Mouse (Mus musculus) hindbrain, embryonic 16.5 days (tissue): Measurements from ENCODE around the gene Fam129a. TPM values are rescaled to one million over a fixed set of nuclear protein-coding genes. Genes with fewer than 3 reads are reported as not detected.

Experiments
- ATAC-seq: fragments of 200-750 bp; cut with Nextera tagmentation; 2 replicates; pipeline ENCODE4 v1.8.0; 2017; ENCODE audit warnings: moderate TSS enrichment, moderate library complexity
- H3K27ac ChIP-seq: fragments of 300-500 bp; sonication (generic); 2 replicates; pipeline ENCODE4 v1.5.1; 2014; ENCODE audit warnings: low read depth, mild to moderate bottlenecking, control low read depth, low read length, moderate library complexity
- H3K27me3 ChIP-seq: fragments of 300-500 bp; sonication (generic); replicated peaks from 2 replicates; pipeline ENCODE4 v1.6.1; 2014; ENCODE audit warnings: low read length; ENCODE audit not compliant: control insufficient read depth, insufficient read depth
- H3K36me3 ChIP-seq: fragments of 300-500 bp; sonication (generic); 2 replicates; pipeline ENCODE4 v1.6.1; 2014; ENCODE audit warnings: mild to moderate bottlenecking, low read length, moderate library complexity, mixed read lengths; ENCODE audit not compliant: control insufficient read depth, insufficient read depth
- H3K4me1 ChIP-seq: fragments of 300-500 bp; sonication (generic); 2 replicates; pipeline ENCODE4 v1.6.1; 2014; ENCODE audit warnings: low read depth, low read length; ENCODE audit not compliant: control insufficient read depth, insufficient read depth
- H3K4me2 ChIP-seq: fragments of 300-500 bp; sonication (generic); 2 replicates; pipeline ENCODE4 v1.6.1; 2014; ENCODE audit warnings: mild to moderate bottlenecking, low read length, control low read depth, moderate library complexity
- H3K4me3 ChIP-seq: fragments of 300-500 bp; sonication (generic); 2 replicates; pipeline ENCODE4 v1.5.1; 2014; ENCODE audit warnings: mild to moderate bottlenecking, low read length, control low read depth, moderate library complexity
- H3K9ac ChIP-seq: fragments of 300-500 bp; sonication (generic); 2 replicates; pipeline ENCODE4 v1.6.1; 2014; ENCODE audit warnings: low read depth, mild to moderate bottlenecking, control low read depth, low read length, moderate library complexity
- H3K9me3 ChIP-seq: fragments of 300-500 bp; sonication (generic); 2 replicates; pipeline ENCODE4 v1.6.1; 2014; ENCODE audit warnings: mild to moderate bottlenecking, low read length, moderate library complexity; ENCODE audit not compliant: control insufficient read depth
- WGBS: fragments of 180-500 bp; shearing (Covaris S2); extraction: QIAGEN DNeasy Blood & Tissue Kit; methylation state at CpG from one replicate; pipeline ENCODE4 v1.1.7; 2014; 5-methylcytosine and 5-hydroxymethylcytosine counted together
- polyA plus RNA-seq: library from polyadenylated mRNA; unstranded; fragments of >200 nt; fragmentation: Nextera tagmentation; extraction: Ambion mirVana; gene quantifications from 2 replicates; pipeline ENCODE4 v1.2.1, GENCODE M21; 2015

The Fam129a gene
- polyA plus RNA-seq, 1 experiment from 2014 or later, result 0.88 TPM

- Histone ChIP-seq H3K4me3 (no peak overlapping the region), H3K9me3 (no peaks in the 10 kb centered on the region), H3K4me1 (peaks cover 4% of the 10 kb centered on the region; the same call in 1 of the 2 replicates), H3K36me3 (no peaks in the 10 kb centered on the region), H3K9ac (no peak overlapping the region), H3K27me3 (no peaks in the 10 kb centered on the region), H3K4me2 (no peak overlapping the region), H3K27ac (no peak overlapping the region)
- ATAC-seq, result no peak
- WGBS, result 63% methylated on average over 3 of the region's 3 CpGs
Observed at GRCm38 (mm10) chr1:151680971-151681370, 110.0 kb downstream of the Fam129a start.

GRCm38 (mm10) chr1:151682896-151683295, 111.9 kb downstream of the Fam129a start:
- peaks cover 4% of the 10 kb centered on the region for H3K4me1 ChIP-seq
- H3K9ac ChIP-seq, result no peak overlapping the region
- H3K9me3 ChIP-seq, result no peaks in the 10 kb centered on the region
- no peaks in the 10 kb centered on the region for H3K36me3 ChIP-seq
- no peak overlapping the region for H3K4me3 ChIP-seq
- no peak overlapping the region for H3K4me2 ChIP-seq
- H3K27me3 ChIP-seq, result no peaks in the 10 kb centered on the region
- H3K27ac ChIP-seq, result no peak overlapping the region
- no peak for ATAC-seq
- 91% methylated on average over 6 of the region's 6 CpGs for WGBS

DNA sequence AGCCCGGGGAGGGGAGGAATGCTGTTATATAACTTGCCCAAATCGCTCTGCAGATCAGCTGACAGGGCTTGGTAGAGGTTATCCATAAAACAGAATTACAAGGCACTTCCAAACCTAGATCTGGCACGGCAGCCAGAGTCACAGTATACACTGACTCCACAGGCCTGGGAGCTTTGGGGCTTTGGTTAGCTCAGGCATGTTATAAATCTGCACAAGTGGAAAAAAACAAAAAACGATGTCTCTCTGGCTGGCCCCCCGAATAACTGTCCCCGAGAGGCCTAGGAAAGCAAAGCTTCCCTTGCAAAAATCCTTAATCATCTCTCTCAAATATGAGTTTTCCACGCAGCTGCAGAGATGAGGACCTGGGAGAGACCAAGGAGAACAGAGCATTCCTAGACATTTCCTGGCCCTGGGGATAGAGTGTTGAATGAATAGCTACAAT, 113.5 kb downstream of the Fam129a start:
- peaks cover 4% of the 10 kb centered on the region for H3K4me1 ChIP-seq
- H3K9me3 ChIP-seq, result no peaks in the 10 kb centered on the region
- ATAC-seq, result no peak
- no peak overlapping the region for H3K4me3 ChIP-seq
- no peak overlapping the region for H3K9ac ChIP-seq
- no peak overlapping the region for H3K4me2 ChIP-seq
- H3K36me3 ChIP-seq, result no peaks in the 10 kb centered on the region
- WGBS, result 70% methylated on average over 7 of the region's 7 CpGs
- H3K27ac ChIP-seq, result no peak overlapping the region
- H3K27me3 ChIP-seq, result no peaks in the 10 kb centered on the region

GRCm38 (mm10) chr1:151684978-151685377, 114.0 kb downstream of the Fam129a start:
- 0 out of 2 replicates have a peak, but pooled peaks have one; percentile 13 for ATAC-seq
- no peak overlapping the region for H3K4me3 ChIP-seq
- peaks cover 4% of the 10 kb centered on the region for H3K4me1 ChIP-seq
- H3K36me3 ChIP-seq, result no peaks in the 10 kb centered on the region
- H3K9me3 ChIP-seq, result no peaks in the 10 kb centered on the region
- H3K9ac ChIP-seq, result no peak overlapping the region
- no peak overlapping the region for H3K27ac ChIP-seq
- no peak overlapping the region for H3K4me2 ChIP-seq
- H3K27me3 ChIP-seq, result no peaks in the 10 kb centered on the region
- 71% methylated on average over 5 of the region's 5 CpGs for WGBS

DNA sequence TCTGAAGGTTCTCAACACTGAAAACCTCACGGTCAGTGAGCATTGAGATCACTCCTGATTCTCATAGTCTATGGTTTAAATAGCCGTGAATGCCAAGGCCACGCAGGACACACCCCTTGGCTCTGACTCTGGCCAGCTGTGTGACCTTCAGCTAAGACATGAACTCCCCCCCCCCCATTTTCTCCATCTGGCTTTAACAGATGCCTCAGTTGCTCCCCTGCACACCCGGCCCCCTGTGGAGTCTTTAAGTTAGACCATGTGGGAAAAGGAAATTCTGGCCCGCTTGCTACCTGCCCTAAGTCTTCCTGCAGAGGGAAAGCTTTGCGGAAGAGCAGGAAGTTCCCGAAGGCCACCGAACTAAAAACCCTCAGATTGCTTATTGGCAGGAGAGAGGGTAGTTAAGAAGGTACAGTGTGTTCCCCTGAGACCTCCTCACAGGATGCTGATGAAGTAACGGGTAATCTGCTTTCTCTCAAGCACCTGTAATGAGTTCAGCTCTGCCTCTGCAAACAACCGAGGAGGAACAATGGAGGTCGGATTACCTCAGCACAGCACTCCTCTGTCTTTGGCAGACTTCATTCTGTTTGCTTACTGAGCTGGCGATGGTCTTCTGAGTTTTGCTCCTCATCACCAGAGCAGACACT, 114.8 kb downstream of the Fam129a start:
- H3K4me2 ChIP-seq, result no peak overlapping the region
- WGBS, result 15% methylated on average over 12 of the region's 12 CpGs
- peak; percentile 34; the same call in 1 of the 2 replicates for ATAC-seq
- H3K4me3 ChIP-seq, result no peak overlapping the region
- no peaks in the 10 kb centered on the region for H3K36me3 ChIP-seq
- no peaks in the 10 kb centered on the region for H3K9me3 ChIP-seq
- no peak overlapping the region for H3K27ac ChIP-seq
- H3K27me3 ChIP-seq, result no peaks in the 10 kb centered on the region
- peaks cover 4% of the 10 kb centered on the region for H3K4me1 ChIP-seq
- no peak overlapping the region for H3K9ac ChIP-seq

DNA sequence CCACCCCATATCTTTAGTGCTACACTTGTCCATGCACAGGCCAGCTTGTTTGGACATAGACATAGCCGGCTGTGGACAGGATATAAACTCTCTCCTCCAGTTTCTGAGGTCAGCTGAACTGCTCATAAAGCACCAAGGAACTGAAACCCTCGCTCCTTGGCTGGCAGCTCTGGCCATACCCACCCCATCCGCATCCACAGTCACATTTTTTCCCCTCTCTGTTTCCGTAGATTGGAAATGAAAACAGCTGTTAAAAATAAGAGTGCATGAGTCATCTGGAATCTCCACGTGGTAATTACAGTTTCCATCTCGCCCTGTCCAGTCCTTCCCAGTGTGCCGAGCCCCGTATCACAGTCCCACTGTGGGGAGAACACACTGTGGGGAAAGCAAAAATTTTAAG, 115.7 kb downstream of the Fam129a start:
- no peak overlapping the region for H3K4me3 ChIP-seq
- 69% methylated on average over 8 of the region's 8 CpGs for WGBS
- no peaks in the 10 kb centered on the region for H3K9me3 ChIP-seq
- no peak overlapping the region for H3K4me2 ChIP-seq
- H3K4me1 ChIP-seq, result peaks cover 4% of the 10 kb centered on the region
- H3K27ac ChIP-seq, result no peak overlapping the region
- no peak for ATAC-seq
- no peaks in the 10 kb centered on the region for H3K27me3 ChIP-seq
- no peak overlapping the region for H3K9ac ChIP-seq
- no peaks in the 10 kb centered on the region for H3K36me3 ChIP-seq

DNA sequence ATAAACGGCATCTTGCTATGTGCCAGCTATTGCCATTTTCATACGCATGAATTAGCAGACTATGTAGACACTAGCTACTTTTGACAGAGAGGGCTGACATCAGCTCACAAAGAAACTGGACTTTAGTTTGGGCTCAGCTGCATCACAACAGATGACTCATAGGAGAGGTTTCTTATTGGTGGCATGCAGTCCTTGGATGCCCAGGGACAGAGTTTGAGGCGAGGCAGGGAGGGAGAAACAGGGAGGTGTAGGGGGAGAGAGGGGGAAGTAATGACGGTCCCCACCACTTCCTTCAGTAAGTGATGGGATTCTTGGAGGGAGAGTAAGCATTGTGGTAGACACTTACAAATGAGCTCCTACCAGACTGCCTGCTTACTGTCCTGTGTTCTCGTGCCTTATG, 118.0 kb downstream of the Fam129a start:
- Histone ChIP-seq H3K4me1 (peaks cover 4% of the 10 kb centered on the region), H3K9me3 (no peaks in the 10 kb centered on the region), H3K27ac (no peak overlapping the region), H3K36me3 (no peaks in the 10 kb centered on the region), H3K4me2 (no peak overlapping the region), H3K4me3 (no peak overlapping the region), H3K9ac (no peak overlapping the region), H3K27me3 (no peaks in the 10 kb centered on the region)
- no peak for ATAC-seq
- WGBS, result 70% methylated on average over 5 of the region's 5 CpGs

DNA sequence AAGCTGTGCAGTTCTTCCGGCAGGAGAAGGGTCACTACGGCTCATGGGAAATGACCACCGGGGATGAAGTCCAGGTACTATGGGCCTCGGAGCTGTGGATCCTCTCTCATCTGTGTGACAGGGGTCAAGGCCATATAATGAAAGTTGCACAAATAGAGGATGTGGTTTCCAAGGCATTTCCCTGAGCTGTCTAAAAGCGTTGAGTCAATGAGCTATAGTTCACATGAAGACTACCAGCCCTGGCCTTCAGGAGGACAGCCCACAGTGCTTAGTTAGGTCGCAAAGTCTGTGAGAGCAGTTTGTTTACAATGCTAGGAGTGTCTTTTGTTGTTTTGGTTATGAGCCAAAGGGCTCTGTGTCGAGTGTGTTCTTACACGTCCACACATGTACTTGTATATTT, 118.6 kb downstream of the Fam129a start:
- no peak for ATAC-seq
- WGBS, result 79% methylated on average over 8 of the region's 8 CpGs
- Histone ChIP-seq H3K27ac (no peak overlapping the region), H3K9ac (no peak overlapping the region), H3K4me1 (peaks cover 4% of the 10 kb centered on the region), H3K27me3 (no peaks in the 10 kb centered on the region), H3K36me3 (no peaks in the 10 kb centered on the region), H3K4me2 (no peak overlapping the region), H3K4me3 (no peak overlapping the region), H3K9me3 (no peaks in the 10 kb centered on the region)

DNA sequence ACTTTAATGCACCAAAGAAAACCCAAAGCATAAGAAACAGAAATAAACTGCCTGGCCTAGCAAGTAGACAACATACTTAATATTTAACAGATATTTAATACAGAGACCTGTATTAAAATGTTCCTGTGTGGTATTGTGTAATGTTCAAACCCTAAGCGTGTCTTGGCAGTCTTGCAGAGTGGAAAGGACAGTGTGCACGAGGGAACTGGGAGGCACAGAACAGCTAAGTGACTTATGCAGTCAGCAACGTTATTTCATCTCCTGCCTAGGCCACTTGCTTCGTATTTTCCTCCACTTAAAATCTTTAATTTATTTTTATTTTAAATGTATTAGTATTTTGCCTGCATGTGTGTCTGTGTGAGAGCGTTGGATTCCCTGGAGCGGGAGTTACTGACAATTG, 119.1 kb downstream of the Fam129a start:
- Histone ChIP-seq H3K4me2 (no peak overlapping the region), H3K27ac (no peak overlapping the region), H3K4me1 (peaks cover 4% of the 10 kb centered on the region), H3K36me3 (no peaks in the 10 kb centered on the region), H3K9ac (no peak overlapping the region), H3K27me3 (no peaks in the 10 kb centered on the region), H3K9me3 (no peaks in the 10 kb centered on the region), H3K4me3 (no peak overlapping the region)
- WGBS, result 78% methylated on average over 6 of the region's 6 CpGs
- no peak for ATAC-seq
